Mouse (Mus musculus): Measurements from ENCODE around the gene Gpcpd1. TPM values are rescaled to one million over a fixed set of nuclear protein-coding genes. Genes with fewer than 3 reads are reported as not detected.

The Gpcpd1 gene
- 40.8 and 41.0 TPM in 2 replicates for polyA plus RNA-seq (2021; fragmentation: Nextera tagmentation)
- long read RNA-seq, experiment 1, transcript Gpcpd1-213 (19 exons, 3,612 nt) = minor isoform, 23 of 361 reads
- long read RNA-seq, experiment 1, transcript Gpcpd1-205 (20 exons, 3,703 nt) = minor isoform, 49 of 361 reads
- long read RNA-seq, experiment 1, transcript Gpcpd1-202 (20 exons, 3,686 nt) = major isoform, 123 of 361 reads
- long read RNA-seq, experiment 1, partial matches to known transcripts = 44 of 361 reads
- long read RNA-seq, experiment 1, other reads (novel, unspliced or antisense) = 120 of 361 reads
- long read RNA-seq, experiment 2, full-length matches to known transcripts = 17 of 52 reads
- long read RNA-seq, experiment 2, partial matches to known transcripts = 20 of 52 reads
- long read RNA-seq, experiment 2, other reads (novel, unspliced or antisense) = 15 of 52 reads

DNA sequence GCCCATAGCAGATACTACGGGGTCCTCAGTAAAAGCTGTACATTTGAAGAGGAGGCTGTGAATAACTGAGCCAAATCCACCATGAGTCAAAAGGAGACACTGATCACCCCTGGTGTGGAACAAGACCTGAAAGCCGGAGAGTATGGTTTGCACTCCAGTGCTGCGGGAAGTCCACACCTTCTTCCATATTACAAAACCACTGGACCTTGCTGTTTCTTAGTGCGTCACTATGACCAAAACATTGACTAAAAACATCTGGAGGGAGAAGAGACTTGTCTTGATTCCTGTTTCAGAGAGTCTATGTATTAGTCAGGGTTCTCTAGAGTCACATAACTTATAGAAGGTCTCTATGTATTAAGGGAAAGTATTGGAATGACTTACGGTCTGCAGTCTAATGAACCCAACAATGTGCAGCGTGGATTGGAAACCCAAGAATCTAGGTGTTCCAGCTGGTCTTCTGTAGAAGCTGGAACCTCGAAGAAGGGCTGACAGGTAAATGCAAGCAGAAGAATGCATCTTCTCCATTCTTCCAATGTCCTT is at the start of gene Gpcpd1:
Gene Gpcpd1, minus strand, starts transcription at position 490 of the 540 bp plus-strand sequence.

Other genes starting within 250 kb of the Gpcpd1 start
- 0.44 and 0.61 TPM in 2 replicates for gene Prokr2, start 202.3 kb downstream of the Gpcpd1 start, polyA plus RNA-seq (2021; fragmentation: Nextera tagmentation)
- gene Shld1, start 99.2 kb upstream of the Gpcpd1 start, polyA plus RNA-seq (2021; fragmentation: Nextera tagmentation) = 37.5 and 38.3 TPM in 2 replicates
- 177 and 204 TPM in 2 replicates for gene Chgb, start 193.5 kb upstream of the Gpcpd1 start, polyA plus RNA-seq (2021; fragmentation: Nextera tagmentation)
- gene Trmt6, start 228.3 kb upstream of the Gpcpd1 start, polyA plus RNA-seq (2021; fragmentation: Nextera tagmentation) = 33.7 TPM in 2 replicates
- gene Mcm8, start 228.4 kb upstream of the Gpcpd1 start, polyA plus RNA-seq (2021; fragmentation: Nextera tagmentation) = 2.5 and 3.0 TPM in 2 replicates

Measured in left cerebral cortex, adult 6 months (tissue).